Mouse (Mus musculus) kidney, adult 2 months (tissue): ENCODE measurements around the gene Tnp2.

ENCODE experiments used
- CTCF ChIP-seq: fragments of 200-500 bp; conservative IDR thresholded peaks from 2 replicates; pipeline ENCODE4 v1.5.1; 2011; ENCODE audit warnings: low read depth, mild to moderate bottlenecking, control low read depth, low read length, moderate library complexity, mixed read lengths; ENCODE audit not compliant: insufficient read depth, insufficient read length
- POLR2A ChIP-seq: fragments of 200-500 bp; IDR thresholded peaks from one replicate; pipeline ENCODE4 v1.6.1; 2011; ENCODE audit warnings: low read depth, low read length, control low read depth

DNA sequence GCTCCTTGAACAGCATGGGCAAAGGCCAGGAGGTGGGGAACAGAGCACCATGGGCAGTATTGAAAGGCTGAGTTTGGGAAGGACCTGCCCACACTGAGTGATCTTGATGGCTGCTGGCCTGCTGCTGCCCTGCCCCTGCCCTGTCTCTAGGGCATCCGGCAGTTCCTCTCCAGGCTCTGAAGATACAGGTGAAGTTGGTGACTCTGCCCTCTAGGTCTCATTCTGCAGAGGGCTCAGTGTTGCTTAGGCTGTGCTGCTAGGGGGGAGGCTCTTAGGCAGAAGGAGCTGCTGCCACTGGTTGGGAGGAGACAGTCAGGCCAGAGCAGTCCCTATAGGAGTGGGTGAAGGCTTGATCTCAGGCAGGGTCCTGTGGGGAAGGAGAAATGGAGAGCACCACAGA is 49.4 kb upstream of the Tnp2 start:
- TF ChIP-seq CTCF (no peak), POLR2A (no peak)
